Mouse (Mus musculus) testis, adult 2 months (tissue): Measurements from ENCODE around the gene Tvp23a. TPM values are rescaled to one million over a fixed set of nuclear protein-coding genes. Genes with fewer than 3 reads are reported as not detected.
A peak's percentile ranks its signal among the peaks of the same experiment; 100 is the strongest.

Source experiments
- H3K27ac ChIP-seq: fragments of 200-500 bp; 2 replicates; pipeline ENCODE4 v1.5.1; 2012; ENCODE audit warnings: low read depth, low read length; ENCODE audit not compliant: control insufficient read depth, insufficient read depth
- H3K27me3 ChIP-seq: fragments of 200-500 bp; 2 replicates; pipeline ENCODE4 v1.6.1; 2012; ENCODE audit warnings: mild to moderate bottlenecking, low read length, moderate library complexity; ENCODE audit not compliant: control insufficient read depth, insufficient read depth
- H3K36me3 ChIP-seq: fragments of 200-500 bp; 2 replicates; pipeline ENCODE4 v1.6.1; 2012; ENCODE audit warnings: mild to moderate bottlenecking, low read length; ENCODE audit not compliant: control insufficient read depth, insufficient read depth
- H3K4me1 ChIP-seq: fragments of 200-500 bp; 2 replicates; pipeline ENCODE4 v1.6.1; 2012; ENCODE audit warnings: low read length; ENCODE audit not compliant: control insufficient read depth, insufficient read depth
- H3K4me3 ChIP-seq: fragments of 200-500 bp; 2 replicates; pipeline ENCODE4 v1.5.1; 2012; ENCODE audit warnings: low read depth, mild to moderate bottlenecking, low read length, moderate library complexity, mixed read lengths; ENCODE audit not compliant: control insufficient read depth
- CTCF ChIP-seq: fragments of 200-500 bp; IDR thresholded peaks from 2 replicates; pipeline ENCODE4 v1.5.1; 2012; ENCODE audit warnings: low read depth, mild to moderate bottlenecking, inconsistent platforms, low read length, moderate library complexity; ENCODE audit not compliant: control insufficient read depth, insufficient read depth, insufficient replicate concordance
- POLR2A ChIP-seq: fragments of 200-500 bp; IDR thresholded peaks from 2 replicates; pipeline ENCODE4 v1.6.1; 2012; ENCODE audit warnings: low read depth, mild to moderate bottlenecking, inconsistent platforms, low read length, moderate library complexity; ENCODE audit not compliant: control insufficient read depth
- polyA plus RNA-seq: library from polyadenylated mRNA; depleted of rRNA; stranded (reverse); fragments of >200 nt; gene quantifications from 2 replicates; pipeline ENCODE4 v1.2.3, GENCODE M21; 2012

The Tvp23a gene
- polyA plus RNA-seq, 1 experiment, result 0.37 TPM

GRCm38 (mm10) chr16:10415976-10416375, 31.2 kb downstream of the Tvp23a start:
- Histone ChIP-seq H3K27me3 (no peaks in the 10 kb centered on the region), H3K36me3 (no peaks in the 10 kb centered on the region; the same call in 1 of the 2 replicates), H3K4me3 (no peak overlapping the region), H3K27ac (no peak overlapping the region), H3K4me1 (peaks cover 2% of the 10 kb centered on the region)
- TF ChIP-seq POLR2A (no peak), CTCF (peak; percentile 36; the same call in 1 of the 2 replicates)

GRCm38 (mm10) chr16:10411764-10412746, 35.1 kb downstream of the Tvp23a start, which contains the start of gene Nubp1:
Gene Nubp1 (plus strand): TSS chr16:10411948.
- peaks cover 2% of the 10 kb centered on the region for H3K4me1 ChIP-seq
- TF ChIP-seq CTCF, result no peak
- peak; percentile 91 for TF ChIP-seq POLR2A

GRCm38 (mm10) chr16:10399160-10399559, 48.0 kb downstream of the Tvp23a start:
- H3K4me3 ChIP-seq, result no peak overlapping the region
- TF ChIP-seq POLR2A (no peak), CTCF (peak; percentile 83; the same call in 1 of the 2 replicates)
- no peaks in the 10 kb centered on the region for H3K36me3 ChIP-seq
- H3K4me1 ChIP-seq, result peaks cover 4% of the 10 kb centered on the region; the same call in 1 of the 2 replicates
- no peaks in the 10 kb centered on the region; the same call in 1 of the 2 replicates for H3K27me3 ChIP-seq
- no peak overlapping the region for H3K27ac ChIP-seq

More at GRCm38 (mm10) chr16:10411764-10412746, 35.1 kb downstream of the Tvp23a start, which contains the start of gene Nubp1:
- H3K27ac ChIP-seq, result peak within 1 kb of the TSS; percentile 82
- H3K27me3 ChIP-seq, result no peaks in the 10 kb centered on the region
- no peaks in the 10 kb centered on the region; the same call in 1 of the 2 replicates for H3K36me3 ChIP-seq
- peak within 1 kb of the TSS; percentile 86 for H3K4me3 ChIP-seq

- Histone ChIP-seq H3K27me3 (no peaks in the 10 kb centered on the region; the same call in 1 of the 2 replicates), H3K4me3 (no peak overlapping the region), H3K27ac (no peak overlapping the region), H3K4me1 (peaks cover 4% of the 10 kb centered on the region; the same call in 1 of the 2 replicates), H3K36me3 (no peaks in the 10 kb centered on the region)
- TF ChIP-seq CTCF (no peak), POLR2A (no peak)
Observed at GRCm38 (mm10) chr16:10398755-10399154, 48.4 kb downstream of the Tvp23a start.

- Histone ChIP-seq H3K27ac (no peak within 1 kb of the TSS), H3K4me1 (peaks cover 4% of the 10 kb centered on the region; the same call in 1 of the 2 replicates)
Observed at GRCm38 (mm10) chr16:10394699-10395540, 52.2 kb downstream of the Tvp23a start, which contains the start of gene Tekt5. Gene Tekt5 (minus strand): TSS chr16:10395490.

GRCm38 (mm10) chr16:10392587-10392986, 54.6 kb downstream of the Tvp23a start:
- Histone ChIP-seq H3K4me1 (peaks cover 4% of the 10 kb centered on the region; the same call in 1 of the 2 replicates), H3K27ac (no peak overlapping the region), H3K27me3 (no peaks in the 10 kb centered on the region; the same call in 1 of the 2 replicates), H3K36me3 (no peaks in the 10 kb centered on the region), H3K4me3 (peak overlapping the region; percentile 65)
- no peak for TF ChIP-seq CTCF
- TF ChIP-seq POLR2A, result no peak

More at GRCm38 (mm10) chr16:10394699-10395540, 52.2 kb downstream of the Tvp23a start, which contains the start of gene Tekt5:
- TF ChIP-seq POLR2A, result peak; percentile 33; the same call in 1 of the 2 replicates
- TF ChIP-seq CTCF, result peak; percentile 62; the same call in 1 of the 2 replicates
- Histone ChIP-seq H3K36me3 (no peaks in the 10 kb centered on the region), H3K4me3 (peak within 1 kb of the TSS; percentile 77), H3K27me3 (no peaks in the 10 kb centered on the region; the same call in 1 of the 2 replicates)
